Mouse (Mus musculus) embryonic facial prominence, embryonic 15.5 days (tissue): Measurements from ENCODE around the gene Pcdh9. TPM values are rescaled to one million over a fixed set of nuclear protein-coding genes. Genes with fewer than 3 reads are reported as not detected.

ENCODE experiments used
- ATAC-seq: fragments of 200-750 bp; cut with Nextera tagmentation; 2 replicates; pipeline ENCODE4 v1.8.0; 2017; ENCODE audit warnings: low read depth, moderate TSS enrichment; ENCODE audit not compliant: insufficient number of reproducible peaks, low FRiP score, low TSS enrichment
- H3K27ac ChIP-seq: fragments of 300-500 bp; sonication (generic); replicated peaks from 2 replicates; pipeline ENCODE4 v1.5.1; 2015; ENCODE audit warnings: mild to moderate bottlenecking, inconsistent platforms
- H3K27me3 ChIP-seq: fragments of 300-500 bp; sonication (generic); 2 replicates; pipeline ENCODE4 v1.6.1; 2015; ENCODE audit warnings: inconsistent platforms
- H3K36me3 ChIP-seq: fragments of 300-500 bp; sonication (generic); 2 replicates; pipeline ENCODE4 v1.6.1; 2015; ENCODE audit warnings: mild to moderate bottlenecking, inconsistent platforms
- H3K4me1 ChIP-seq: fragments of 300-500 bp; sonication (generic); 2 replicates; pipeline ENCODE4 v1.6.1; 2015; ENCODE audit warnings: inconsistent platforms
- H3K4me2 ChIP-seq: fragments of 300-500 bp; sonication (generic); replicated peaks from 2 replicates; pipeline ENCODE4 v1.6.1; 2015; ENCODE audit warnings: mild to moderate bottlenecking, inconsistent platforms
- H3K4me3 ChIP-seq: fragments of 300-500 bp; sonication (generic); replicated peaks from 2 replicates; pipeline ENCODE4 v1.5.1; 2015; ENCODE audit warnings: mild to moderate bottlenecking, inconsistent platforms
- H3K9ac ChIP-seq: fragments of 300-500 bp; sonication (generic); 2 replicates; pipeline ENCODE4 v1.6.1; 2015; ENCODE audit warnings: inconsistent platforms
- H3K9me3 ChIP-seq: fragments of 300-500 bp; sonication (generic); replicated peaks from 2 replicates; pipeline ENCODE4 v1.6.1; 2016; ENCODE audit warnings: inconsistent platforms
- WGBS: fragments of 180-500 bp; shearing (Covaris S2); methylation state at CpG from one replicate; pipeline ENCODE4 v1.1.7; 2015; 5-methylcytosine and 5-hydroxymethylcytosine counted together
- polyA plus RNA-seq: library from polyadenylated mRNA; unstranded; fragments of >200 nt; fragmentation: Nextera tagmentation; extraction: Ambion mirVana; gene quantifications from 2 replicates; pipeline ENCODE4 v1.2.1, GENCODE M21; 2015

Gene Pcdh9
- polyA plus RNA-seq, 1 experiment from 2014 or later = 58.5 TPM

DNA sequence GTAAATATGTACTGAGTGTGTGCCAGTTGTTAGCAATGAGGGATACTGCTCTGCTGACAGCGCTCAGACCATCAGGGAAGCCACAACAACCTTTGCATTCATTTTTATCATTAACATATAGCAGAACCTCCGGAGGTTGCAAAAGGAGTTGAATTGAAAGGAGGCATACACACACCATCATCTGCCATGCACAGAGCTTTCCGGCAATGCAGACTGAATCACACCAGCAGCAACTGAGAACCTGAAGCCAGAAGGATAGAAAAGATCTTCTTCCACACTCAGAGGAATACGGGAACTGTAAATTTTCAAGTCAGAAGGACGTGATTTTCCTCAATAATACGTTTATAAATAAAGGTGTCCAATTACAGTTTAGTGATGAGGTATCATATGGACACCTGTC lies 747.1 kb downstream of the Pcdh9 start:
- 81% methylated on average over 6 of the region's 6 CpGs for WGBS
- no peak for ATAC-seq

DNA sequence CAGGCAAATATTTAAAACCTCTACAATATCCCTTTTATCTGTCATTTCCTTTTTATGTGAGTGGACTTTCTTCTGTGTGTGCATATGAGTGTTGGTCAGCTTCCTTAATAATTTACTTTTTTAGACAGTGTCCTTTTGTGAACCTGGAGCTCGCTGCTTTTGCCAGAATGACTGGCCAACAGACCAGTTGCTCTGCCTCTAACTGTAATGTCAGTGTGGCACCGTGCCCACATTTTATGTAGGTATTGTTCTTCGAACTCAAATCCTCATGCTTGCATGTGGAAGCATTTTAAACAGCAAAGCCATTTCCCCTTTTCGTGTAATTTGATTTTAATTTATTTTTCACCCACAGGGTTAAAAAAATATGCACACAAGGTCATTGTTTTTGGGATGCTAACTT lies 748.4 kb downstream of the Pcdh9 start:
- no peaks in the 10 kb centered on the region for H3K36me3 ChIP-seq
- H3K4me3 ChIP-seq = no peak overlapping the region
- H3K27me3 ChIP-seq = no peaks in the 10 kb centered on the region
- 62% methylated on average over 4 of the region's 4 CpGs for WGBS
- H3K27ac ChIP-seq = no peak overlapping the region
- H3K4me1 ChIP-seq = no peaks in the 10 kb centered on the region
- ATAC-seq = no peak
- no peak overlapping the region for H3K4me2 ChIP-seq
- no peaks in the 10 kb centered on the region for H3K9me3 ChIP-seq
- no peak overlapping the region for H3K9ac ChIP-seq

More for the DNA sequence above, 747.1 kb downstream of the Pcdh9 start:
- Histone ChIP-seq H3K9me3 (no peaks in the 10 kb centered on the region), H3K27me3 (no peaks in the 10 kb centered on the region), H3K4me3 (no peak overlapping the region), H3K36me3 (no peaks in the 10 kb centered on the region), H3K4me1 (no peaks in the 10 kb centered on the region), H3K27ac (no peak overlapping the region), H3K4me2 (no peak overlapping the region), H3K9ac (no peak overlapping the region)

DNA sequence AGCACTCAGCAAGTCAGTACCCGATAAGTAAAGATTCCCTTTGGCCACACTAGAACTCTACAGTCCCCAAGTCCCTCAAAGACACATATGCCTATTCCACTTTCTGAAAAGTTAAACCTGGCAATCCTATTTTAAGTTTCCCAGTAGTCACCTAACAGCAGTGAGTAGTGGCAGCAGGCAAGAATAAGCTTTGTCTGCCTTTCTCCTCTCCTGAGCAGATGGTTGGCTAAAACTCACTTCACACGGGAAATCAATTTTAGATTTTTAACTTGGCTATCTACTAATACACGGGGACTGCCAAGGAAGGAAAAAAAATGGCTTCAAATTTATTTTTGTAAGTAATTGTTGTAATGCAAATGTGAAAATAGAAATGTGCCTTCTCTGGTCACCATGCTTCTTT lies 763.5 kb downstream of the Pcdh9 start:
- H3K9me3 ChIP-seq = no peaks in the 10 kb centered on the region
- WGBS = 83% methylated on average over 3 of the region's 3 CpGs
- no peak overlapping the region for H3K4me3 ChIP-seq
- H3K27me3 ChIP-seq = no peaks in the 10 kb centered on the region
- H3K9ac ChIP-seq = no peak overlapping the region
- H3K27ac ChIP-seq = no peak overlapping the region
- H3K36me3 ChIP-seq = no peaks in the 10 kb centered on the region
- no peak for ATAC-seq
- H3K4me2 ChIP-seq = no peak overlapping the region
- H3K4me1 ChIP-seq = no peaks in the 10 kb centered on the region

DNA sequence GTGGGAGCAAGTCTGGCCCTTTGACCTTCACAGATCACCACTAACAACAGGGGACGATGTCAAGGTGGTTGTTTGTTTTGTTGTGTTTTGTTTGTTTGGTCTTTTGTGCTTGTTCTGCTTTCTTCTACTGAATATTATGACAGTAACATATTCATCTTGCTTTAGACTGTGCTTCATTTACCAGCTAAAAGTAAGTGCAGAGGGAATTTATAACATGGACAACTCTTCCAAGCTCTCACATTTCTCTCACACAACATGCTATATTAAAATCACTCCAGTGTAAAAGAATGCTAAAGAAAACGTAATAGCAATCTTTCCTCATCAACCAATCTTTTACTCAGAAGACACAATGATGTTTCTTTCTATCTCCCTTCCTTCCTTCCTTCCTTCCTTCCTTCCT lies 787.7 kb downstream of the Pcdh9 start:
- Histone ChIP-seq H3K9ac (no peak overlapping the region), H3K36me3 (no peaks in the 10 kb centered on the region), H3K27ac (no peak overlapping the region), H3K4me2 (no peak overlapping the region), H3K4me3 (no peak overlapping the region), H3K4me1 (no peaks in the 10 kb centered on the region), H3K9me3 (no peaks in the 10 kb centered on the region), H3K27me3 (no peaks in the 10 kb centered on the region)
- WGBS = 75% methylated on average over 2 of the region's 2 CpGs
- ATAC-seq = no peak

DNA sequence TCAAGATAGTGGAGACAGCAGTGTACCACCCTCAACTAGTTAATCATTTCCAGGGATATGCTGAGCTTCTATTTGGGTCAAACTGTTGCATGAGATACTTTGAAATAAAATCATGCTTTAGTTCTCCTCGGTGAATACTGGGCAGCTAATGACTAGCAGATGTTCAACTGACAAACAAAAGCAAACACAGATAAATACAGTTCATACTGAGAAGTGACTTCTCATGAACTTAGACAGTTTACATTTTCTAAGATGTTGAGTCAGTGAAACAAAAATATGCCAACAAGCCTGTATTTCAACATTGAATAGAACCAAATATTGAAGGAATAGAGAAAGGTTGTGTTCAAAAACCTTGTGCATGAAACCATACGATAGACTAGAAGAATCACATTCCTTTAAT lies 795.4 kb downstream of the Pcdh9 start:
- Histone ChIP-seq H3K9ac (no peak overlapping the region), H3K4me2 (no peak overlapping the region), H3K27me3 (no peaks in the 10 kb centered on the region), H3K36me3 (no peaks in the 10 kb centered on the region), H3K4me1 (no peaks in the 10 kb centered on the region), H3K27ac (no peak overlapping the region), H3K4me3 (no peak overlapping the region), H3K9me3 (no peaks in the 10 kb centered on the region)
- 29% methylated on average over 2 of the region's 2 CpGs for WGBS
- no peak for ATAC-seq

DNA sequence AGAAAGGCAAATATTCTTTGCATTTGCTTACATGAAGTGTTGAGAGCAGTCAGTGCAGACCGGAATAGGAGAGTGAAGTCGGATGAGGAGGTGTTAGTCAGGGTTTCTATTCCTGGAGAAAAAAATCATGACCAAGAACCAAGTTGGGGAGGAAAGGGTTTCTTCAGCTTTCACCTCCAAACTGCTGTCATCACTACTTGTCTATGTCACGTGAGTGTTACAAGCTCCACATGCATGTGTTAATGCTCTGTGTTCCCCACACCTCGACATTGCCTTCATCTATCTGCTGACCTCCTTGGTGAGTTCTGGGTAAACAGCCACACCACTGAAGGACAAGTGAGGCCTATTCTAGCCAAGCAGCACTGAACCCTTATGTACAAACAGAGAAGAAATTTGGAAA lies 797.7 kb downstream of the Pcdh9 start:
- H3K9me3 ChIP-seq = no peaks in the 10 kb centered on the region
- no peak overlapping the region for H3K9ac ChIP-seq
- H3K36me3 ChIP-seq = no peaks in the 10 kb centered on the region
- no peak for ATAC-seq
- H3K27ac ChIP-seq = no peak overlapping the region
- no peaks in the 10 kb centered on the region for H3K4me1 ChIP-seq
- H3K27me3 ChIP-seq = no peaks in the 10 kb centered on the region
- 85% methylated on average over 4 of the region's 4 CpGs for WGBS
- no peak overlapping the region for H3K4me2 ChIP-seq
- H3K4me3 ChIP-seq = no peak overlapping the region

DNA sequence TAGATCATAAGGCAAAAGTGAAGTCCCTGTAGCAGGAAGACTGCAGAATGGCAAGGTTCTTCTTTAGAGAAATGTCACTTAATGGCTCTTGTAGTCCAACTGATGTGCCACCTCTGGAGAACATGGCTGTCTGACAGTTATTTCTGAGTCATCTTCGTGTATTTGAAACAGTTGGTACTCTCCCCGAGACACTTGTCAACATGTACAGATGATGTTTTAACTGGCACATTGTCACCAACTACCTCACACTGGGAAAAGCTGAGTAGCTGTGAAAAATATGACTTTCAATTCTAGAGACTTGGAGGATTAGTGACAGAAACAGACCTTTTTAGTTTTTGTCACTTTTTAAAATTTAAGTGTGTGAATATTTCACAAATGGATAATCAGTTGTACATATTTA lies 804.8 kb downstream of the Pcdh9 start:
- ATAC-seq = no peak
- Histone ChIP-seq H3K27me3 (no peaks in the 10 kb centered on the region), H3K9me3 (no peaks in the 10 kb centered on the region), H3K9ac (no peak overlapping the region), H3K27ac (no peak overlapping the region), H3K4me2 (no peak overlapping the region), H3K4me3 (no peak overlapping the region), H3K4me1 (no peaks in the 10 kb centered on the region), H3K36me3 (no peaks in the 10 kb centered on the region)
- 65% methylated on average over 2 of the region's 2 CpGs for WGBS

DNA sequence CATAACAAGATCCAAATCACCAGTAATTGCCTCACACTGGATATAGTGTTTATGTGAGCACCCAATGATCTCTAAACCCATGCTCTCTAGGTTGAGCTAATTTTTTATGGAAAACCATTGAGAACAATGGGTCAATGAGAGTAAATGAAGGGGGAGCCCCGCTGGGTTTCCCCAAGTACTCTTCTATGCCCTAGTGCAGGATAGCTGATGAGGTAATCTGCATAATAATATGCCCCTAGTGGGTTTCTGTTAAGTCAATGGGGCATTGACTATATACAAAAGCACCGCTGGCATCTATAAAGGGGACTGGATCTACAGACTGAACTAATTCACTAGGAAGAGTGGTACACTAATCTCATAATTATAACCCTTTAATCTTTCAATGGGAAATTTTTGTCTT lies 807.3 kb downstream of the Pcdh9 start:
- Histone ChIP-seq H3K9me3 (no peaks in the 10 kb centered on the region), H3K27me3 (no peaks in the 10 kb centered on the region), H3K4me2 (no peak overlapping the region), H3K9ac (no peak overlapping the region), H3K4me3 (no peak overlapping the region), H3K27ac (no peak overlapping the region), H3K36me3 (no peaks in the 10 kb centered on the region), H3K4me1 (no peaks in the 10 kb centered on the region)
- no peak for ATAC-seq
- WGBS = 35% methylated on average over 2 of the region's 2 CpGs

DNA sequence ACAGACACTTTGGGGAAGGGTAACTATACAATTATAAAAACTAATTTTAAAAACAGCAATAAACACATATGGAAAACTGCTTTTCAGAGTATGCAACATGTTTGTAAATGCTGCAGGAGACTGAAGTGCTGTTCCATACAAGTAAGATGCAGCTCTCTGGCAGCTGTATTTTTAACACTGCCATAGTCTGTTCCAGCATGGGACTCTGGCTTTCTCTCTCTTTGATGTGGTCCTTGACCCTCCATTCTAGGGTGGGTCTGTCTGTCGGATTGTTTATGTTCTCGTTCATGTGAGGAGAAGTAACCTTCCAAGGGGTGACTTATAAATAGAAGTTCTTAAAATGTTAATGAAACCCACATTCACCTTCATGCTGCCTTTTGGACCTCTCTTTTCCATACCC lies 809.6 kb downstream of the Pcdh9 start:
- H3K4me2 ChIP-seq = no peak overlapping the region
- H3K4me1 ChIP-seq = no peaks in the 10 kb centered on the region
- 11% methylated on average over 2 of the region's 2 CpGs for WGBS
- H3K27ac ChIP-seq = no peak overlapping the region
- H3K9ac ChIP-seq = no peak overlapping the region
- ATAC-seq = no peak
- no peaks in the 10 kb centered on the region for H3K36me3 ChIP-seq
- no peaks in the 10 kb centered on the region for H3K9me3 ChIP-seq
- no peak overlapping the region for H3K4me3 ChIP-seq
- no peaks in the 10 kb centered on the region for H3K27me3 ChIP-seq

DNA sequence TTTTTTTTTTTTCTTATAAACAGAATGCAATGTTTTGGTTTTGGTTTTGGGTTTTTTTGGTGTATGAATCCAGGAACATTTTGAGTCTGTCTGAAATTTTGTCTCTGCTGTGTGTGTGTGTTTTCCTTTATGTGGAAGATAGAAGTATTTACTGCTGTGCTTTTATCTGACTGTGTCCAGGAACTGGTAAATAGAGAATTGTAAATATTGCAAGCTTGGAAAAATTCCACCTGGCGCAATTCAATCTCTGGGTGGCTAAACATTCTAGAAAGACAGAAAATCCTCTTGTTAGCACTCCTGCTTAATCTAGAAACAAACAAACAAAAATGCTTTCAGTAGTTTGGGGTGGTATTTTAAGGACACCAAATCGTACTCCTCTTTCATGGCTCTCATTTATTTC lies 814.7 kb downstream of the Pcdh9 start:
- Histone ChIP-seq H3K9ac (no peak overlapping the region), H3K27ac (no peak overlapping the region), H3K9me3 (no peaks in the 10 kb centered on the region), H3K27me3 (no peaks in the 10 kb centered on the region), H3K36me3 (no peaks in the 10 kb centered on the region), H3K4me1 (no peaks in the 10 kb centered on the region), H3K4me3 (no peak overlapping the region), H3K4me2 (no peak overlapping the region)
- no peak for ATAC-seq
- WGBS = 67% methylated on average over 2 of the region's 2 CpGs

DNA sequence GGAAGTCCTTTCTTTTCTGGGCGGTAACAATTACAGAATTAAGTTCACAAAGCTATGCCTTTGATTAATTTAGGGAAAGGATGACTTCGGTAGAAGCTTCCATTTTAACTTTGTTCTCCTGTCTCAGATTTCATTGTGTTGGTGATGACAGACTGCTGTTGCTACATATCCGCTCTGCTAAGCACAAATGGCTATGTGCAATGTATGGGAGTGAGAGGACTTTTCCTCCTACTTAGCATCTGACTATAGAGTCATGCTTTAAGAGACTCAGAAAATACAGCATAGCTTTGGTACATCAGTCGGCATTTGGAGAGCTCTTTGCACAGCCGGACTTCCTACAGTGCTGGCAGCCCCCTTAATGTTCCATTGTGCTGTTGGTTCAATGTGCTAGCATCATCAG lies 818.1 kb downstream of the Pcdh9 start:
- Histone ChIP-seq H3K4me2 (no peak overlapping the region), H3K27ac (no peak overlapping the region), H3K27me3 (no peaks in the 10 kb centered on the region), H3K9ac (no peak overlapping the region), H3K36me3 (no peaks in the 10 kb centered on the region), H3K4me1 (peaks cover 5% of the 10 kb centered on the region; the same call in 1 of the 2 replicates), H3K9me3 (no peaks in the 10 kb centered on the region), H3K4me3 (no peak overlapping the region)
- 69% methylated on average over 5 of the region's 5 CpGs for WGBS
- no peak for ATAC-seq

DNA sequence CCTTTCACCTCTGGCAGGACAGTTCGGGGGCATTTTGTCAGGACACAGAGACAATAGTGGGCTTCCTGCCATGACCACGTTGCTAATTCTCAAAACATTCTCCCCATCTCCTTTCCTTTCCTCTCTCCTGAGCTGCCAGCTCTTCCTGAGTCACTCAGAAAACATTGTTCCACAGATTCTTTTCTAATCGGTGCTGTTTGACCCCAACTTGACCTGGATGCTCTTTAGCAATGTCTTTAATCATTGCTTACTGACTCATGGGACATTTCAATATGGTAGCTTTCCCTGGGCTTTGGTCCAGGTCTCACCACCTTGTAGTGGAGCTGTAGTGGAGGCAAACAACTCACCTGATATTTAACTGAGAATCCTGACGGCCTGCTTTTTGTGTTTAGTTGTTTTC lies 820.3 kb downstream of the Pcdh9 start:
- Histone ChIP-seq H3K4me1 (peaks cover 11% of the 10 kb centered on the region; the same call in 1 of the 2 replicates), H3K27ac (no peak overlapping the region), H3K9ac (no peak overlapping the region), H3K4me3 (no peak overlapping the region), H3K36me3 (no peaks in the 10 kb centered on the region), H3K4me2 (no peak overlapping the region), H3K9me3 (no peaks in the 10 kb centered on the region), H3K27me3 (no peaks in the 10 kb centered on the region)
- WGBS = 42% methylated on average over 4 of the region's 4 CpGs
- no peak for ATAC-seq
